Mouse (Mus musculus) urinary bladder, adult 2 months (tissue): ENCODE measurements around the gene Cep19. TPM values are rescaled to one million over a fixed set of nuclear protein-coding genes. Genes with fewer than 3 reads are reported as not detected.

Experiments
- DNase-seq: peaks from one replicate; pipeline ENCODE4 v3.0.0; 2022; ENCODE audit warnings: low spot score
- polyA plus RNA-seq: library from polyadenylated mRNA; depleted of rRNA; stranded (reverse); fragments of >200 nt; gene quantifications from 2 replicates; pipeline ENCODE4 v1.2.3, GENCODE M21; 2012

Cep19 gene
- polyA plus RNA-seq, 1 experiment, result 20.3 TPM

GRCm38 (mm10) chr16:32107342-32108045 lies 7.9 kb downstream of the Cep19 start:
- DNase-seq, result no peak

- no peak for DNase-seq
Measured at GRCm38 (mm10) chr16:32108170-32108569, 8.6 kb downstream of the Cep19 start.

GRCm38 (mm10) chr16:32108578-32108977 lies 9.0 kb downstream of the Cep19 start:
- no peak for DNase-seq

- no peak for DNase-seq
Measured at GRCm38 (mm10) chr16:32110951-32111699, 11.5 kb downstream of the Cep19 start.

GRCm38 (mm10) chr16:32113541-32114218 lies 14.1 kb downstream of the Cep19 start:
- DNase-seq, result no peak

GRCm38 (mm10) chr16:32114406-32114805 lies 14.8 kb downstream of the Cep19 start:
- no peak for DNase-seq

- DNase-seq, result peak; percentile 78
Measured at GRCm38 (mm10) chr16:32114968-32115695, 15.5 kb downstream of the Cep19 start.

GRCm38 (mm10) chr16:32115781-32116180 lies 16.2 kb downstream of the Cep19 start:
- no peak for DNase-seq

- no peak for DNase-seq
Measured at GRCm38 (mm10) chr16:32116186-32116585, 16.6 kb downstream of the Cep19 start.

GRCm38 (mm10) chr16:32120454-32120853 lies 20.9 kb downstream of the Cep19 start:
- no peak for DNase-seq

GRCm38 (mm10) chr16:32124020-32124419 lies 24.4 kb downstream of the Cep19 start:
- no peak for DNase-seq

GRCm38 (mm10) chr16:32124444-32125335 lies 25.1 kb downstream of the Cep19 start:
- no peak for DNase-seq

- no peak for DNase-seq
Measured at GRCm38 (mm10) chr16:32125364-32125763, 25.8 kb downstream of the Cep19 start.

GRCm38 (mm10) chr16:32127046-32127445 lies 27.4 kb downstream of the Cep19 start:
- no peak for DNase-seq

- no peak for DNase-seq
Measured at GRCm38 (mm10) chr16:32129449-32130189, 30.0 kb downstream of the Cep19 start.

GRCm38 (mm10) chr16:32130190-32130826 lies 30.7 kb downstream of the Cep19 start:
- no peak for DNase-seq

- DNase-seq, result no peak
Measured at GRCm38 (mm10) chr16:32133148-32133547, 33.5 kb downstream of the Cep19 start.

GRCm38 (mm10) chr16:32135842-32136357 lies 36.3 kb downstream of the Cep19 start:
- no peak for DNase-seq

GRCm38 (mm10) chr16:32138954-32139353 lies 39.4 kb downstream of the Cep19 start:
- no peak for DNase-seq
